Mouse (Mus musculus): Measurements from ENCODE around the gene Klhl32. TPM values are rescaled to one million over a fixed set of nuclear protein-coding genes. Genes with fewer than 3 reads are reported as not detected.

The Klhl32 gene
- polyA plus RNA-seq, 1 experiment: not detected

DNA sequence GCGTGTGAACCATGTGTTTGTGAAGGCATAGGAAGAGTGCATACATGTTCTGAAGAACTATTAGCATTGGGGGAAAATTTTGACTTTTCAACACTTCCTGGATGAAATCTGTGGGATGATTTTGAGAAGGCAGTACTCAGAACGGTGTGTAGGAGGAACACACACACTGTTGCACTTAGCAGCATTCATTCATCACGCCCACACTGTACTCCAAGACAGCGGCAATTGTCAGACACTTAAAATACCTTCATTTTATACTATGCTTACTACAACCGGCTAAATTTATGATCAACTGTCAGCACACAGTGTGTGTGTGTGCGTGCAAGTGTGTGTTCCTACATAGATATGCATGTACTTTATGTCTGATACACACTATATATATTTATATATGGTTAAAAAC is 113.8 kb downstream of the Klhl32 start:
- TF ChIP-seq GATA1 (IDR thresholded peaks at IDR 0.05; ENCODE audit: low read length): no peak

DNA sequence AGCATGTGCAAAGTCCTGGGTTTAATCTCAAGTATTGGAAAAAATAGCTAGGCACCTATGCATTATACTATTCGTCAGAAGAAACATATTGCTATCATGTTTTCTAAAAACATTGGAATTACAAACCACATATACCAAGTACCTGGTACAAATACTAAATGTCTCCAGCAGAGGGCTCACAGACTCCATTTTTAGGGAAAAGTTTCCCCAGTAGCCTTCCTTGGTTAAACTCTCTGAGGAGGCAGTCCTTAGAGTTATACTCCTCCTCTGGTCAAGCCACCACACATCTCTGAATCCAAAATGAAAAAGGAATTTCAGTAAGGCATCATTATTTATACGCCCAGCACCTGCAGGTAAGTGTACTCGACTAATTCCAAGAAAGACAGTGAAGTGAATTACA is 130.1 kb downstream of the Klhl32 start:
- TF ChIP-seq GATA1 (IDR thresholded peaks at IDR 0.05; ENCODE audit: low read length): no peak

DNA sequence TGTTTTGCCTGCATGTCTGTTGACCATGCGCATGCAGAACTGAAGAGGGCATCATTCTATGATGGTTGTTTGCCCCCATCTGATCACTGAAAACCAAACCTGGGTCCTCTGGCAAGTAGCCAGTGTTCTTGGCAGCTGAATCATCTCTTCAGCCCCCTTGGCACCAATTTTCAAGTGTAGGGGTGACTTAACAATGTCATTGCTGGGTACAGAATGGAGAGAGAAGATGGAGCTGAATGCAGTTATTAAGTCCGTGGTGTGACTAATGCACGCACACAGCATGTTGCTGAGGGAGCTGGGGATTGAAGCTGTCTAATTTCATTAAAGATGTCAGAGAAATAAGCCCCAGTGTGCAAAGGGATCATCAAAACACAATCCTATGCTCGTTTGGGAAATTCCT is 135.4 kb downstream of the Klhl32 start:
- TF ChIP-seq GATA1 (IDR thresholded peaks at IDR 0.05; ENCODE audit: low read length): no peak

DNA sequence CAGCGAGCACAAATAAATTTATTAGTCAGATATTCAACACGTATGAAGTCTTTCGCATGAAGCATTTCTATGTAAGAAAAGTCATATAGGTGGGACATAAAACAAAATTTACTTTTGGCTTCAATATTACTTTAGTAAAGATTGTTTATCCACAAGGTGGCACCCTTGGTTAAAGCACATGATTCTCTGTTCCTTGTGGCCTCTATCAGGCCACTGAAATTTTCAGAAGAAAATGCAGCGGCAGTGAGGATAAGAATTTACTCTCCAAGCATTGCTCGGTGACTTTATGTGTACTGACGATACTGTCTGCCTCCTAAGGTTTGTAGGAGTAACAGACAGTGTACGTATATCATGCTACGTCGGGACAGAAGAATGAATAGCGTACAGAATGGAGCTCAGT is 136.6 kb downstream of the Klhl32 start:
- TF ChIP-seq GATA1 (IDR thresholded peaks at IDR 0.05; ENCODE audit: low read length): no peak

DNA sequence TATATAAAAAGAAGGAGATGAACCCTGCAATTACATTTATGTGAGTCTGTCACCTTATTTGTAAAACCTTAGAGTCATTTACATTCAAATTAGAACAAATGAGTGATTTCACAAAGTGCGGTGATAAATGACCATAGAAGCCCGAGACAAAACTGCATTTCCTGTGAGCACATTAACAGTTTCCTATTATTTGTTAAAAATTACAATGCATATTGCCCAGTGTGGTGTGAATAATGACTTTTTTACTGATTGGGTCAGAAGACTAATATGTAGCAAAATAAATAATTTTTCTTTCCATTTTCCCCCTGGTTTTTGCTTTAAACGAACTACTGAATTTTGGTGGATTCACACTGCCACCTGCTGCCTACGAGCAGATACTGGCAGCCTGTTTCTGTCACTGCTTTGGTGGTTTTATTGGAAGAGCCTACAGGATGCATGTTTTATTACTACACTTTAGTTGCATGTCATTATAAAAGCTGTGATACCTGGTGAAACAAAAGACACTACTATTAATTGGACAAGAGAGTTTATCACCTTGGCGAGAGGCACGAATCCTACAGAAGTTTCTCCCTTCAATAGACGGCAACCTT is 152.3 kb downstream of the Klhl32 start:
- no peak for TF ChIP-seq GATA1 (IDR thresholded peaks at IDR 0.05; ENCODE audit: low read length)

DNA sequence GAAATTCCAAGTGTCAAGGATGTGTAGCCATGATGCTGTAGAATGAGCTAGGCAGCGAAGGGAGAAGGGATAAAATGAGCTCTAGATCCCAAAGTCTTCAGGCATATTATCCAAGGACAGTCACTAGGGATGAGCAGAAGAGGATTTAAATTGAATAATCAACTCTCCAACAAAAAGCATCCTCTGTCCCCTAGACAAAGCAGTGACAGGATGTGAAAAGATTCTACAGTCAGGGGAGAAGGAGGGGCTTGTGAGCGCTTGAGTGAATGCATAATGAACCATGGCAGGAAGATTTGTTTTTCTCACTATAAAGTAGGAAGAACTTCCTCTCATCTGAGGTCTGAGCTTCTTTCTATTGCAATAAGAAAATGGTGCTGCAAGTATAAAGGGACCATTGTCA is 170.8 kb downstream of the Klhl32 start:
- no peak for TF ChIP-seq GATA1 (IDR thresholded peaks at IDR 0.05; ENCODE audit: low read length)

DNA sequence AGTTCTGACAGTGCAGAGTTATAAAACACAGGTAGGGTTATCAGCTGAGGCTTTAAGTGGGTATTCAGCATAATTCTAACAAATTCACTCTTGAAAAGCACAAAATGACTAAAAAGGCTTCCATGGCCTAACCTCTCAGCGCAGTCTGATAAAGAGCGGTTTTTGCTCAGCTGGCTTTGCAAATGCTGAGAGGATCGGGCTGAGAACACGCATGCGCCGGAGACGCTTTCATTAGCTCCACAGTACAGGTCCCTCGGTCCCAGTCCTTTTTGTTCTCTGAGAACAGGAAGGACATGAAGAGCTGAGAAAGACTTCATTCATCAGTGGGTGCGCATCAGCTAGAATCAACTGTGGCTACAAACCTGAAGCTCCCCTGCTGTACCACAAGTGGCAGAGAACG is 180.9 kb downstream of the Klhl32 start:
- TF ChIP-seq GATA1 (IDR thresholded peaks at IDR 0.05; ENCODE audit: low read length): no peak

DNA sequence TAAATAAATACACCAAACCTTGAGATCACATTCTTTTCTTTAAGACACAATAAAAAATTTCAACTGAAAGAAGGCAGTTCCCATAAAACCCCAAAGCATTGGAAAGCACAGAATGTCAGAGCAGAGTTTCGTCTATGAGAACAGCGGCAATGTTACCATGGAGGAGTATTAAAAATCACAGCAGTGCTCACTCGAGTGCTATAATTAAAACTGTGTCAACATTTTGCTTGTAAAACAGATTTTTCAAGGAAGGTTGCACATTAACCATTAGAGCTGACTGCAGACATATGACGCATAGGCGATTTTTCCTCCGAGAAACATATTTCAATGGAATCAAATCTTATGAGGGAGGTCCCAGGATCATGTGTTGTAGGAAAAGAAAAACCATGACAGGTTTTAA is 191.7 kb downstream of the Klhl32 start:
- no peak for TF ChIP-seq GATA1 (IDR thresholded peaks at IDR 0.05; ENCODE audit: low read length)

DNA sequence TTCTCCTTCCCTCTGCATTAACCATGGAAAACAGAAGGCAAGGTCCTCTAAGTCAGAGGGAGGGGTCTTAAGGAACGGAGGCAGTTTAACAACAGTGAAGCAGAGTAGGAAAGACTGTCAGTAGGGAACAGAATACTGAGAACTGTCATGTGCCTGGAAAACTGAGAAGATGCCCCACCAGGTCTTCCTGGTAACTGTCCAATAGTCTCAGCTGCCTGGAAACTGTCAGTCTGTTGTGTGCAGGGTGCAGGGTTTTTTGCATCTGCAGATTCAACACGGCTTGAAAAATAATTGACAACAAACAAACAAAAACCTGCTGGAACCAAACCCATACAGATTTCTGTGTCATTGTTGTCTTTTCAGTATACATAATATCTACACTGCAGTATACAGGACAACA is 208.6 kb downstream of the Klhl32 start:
- TF ChIP-seq GATA1 (IDR thresholded peaks at IDR 0.05; ENCODE audit: low read length): no peak

DNA sequence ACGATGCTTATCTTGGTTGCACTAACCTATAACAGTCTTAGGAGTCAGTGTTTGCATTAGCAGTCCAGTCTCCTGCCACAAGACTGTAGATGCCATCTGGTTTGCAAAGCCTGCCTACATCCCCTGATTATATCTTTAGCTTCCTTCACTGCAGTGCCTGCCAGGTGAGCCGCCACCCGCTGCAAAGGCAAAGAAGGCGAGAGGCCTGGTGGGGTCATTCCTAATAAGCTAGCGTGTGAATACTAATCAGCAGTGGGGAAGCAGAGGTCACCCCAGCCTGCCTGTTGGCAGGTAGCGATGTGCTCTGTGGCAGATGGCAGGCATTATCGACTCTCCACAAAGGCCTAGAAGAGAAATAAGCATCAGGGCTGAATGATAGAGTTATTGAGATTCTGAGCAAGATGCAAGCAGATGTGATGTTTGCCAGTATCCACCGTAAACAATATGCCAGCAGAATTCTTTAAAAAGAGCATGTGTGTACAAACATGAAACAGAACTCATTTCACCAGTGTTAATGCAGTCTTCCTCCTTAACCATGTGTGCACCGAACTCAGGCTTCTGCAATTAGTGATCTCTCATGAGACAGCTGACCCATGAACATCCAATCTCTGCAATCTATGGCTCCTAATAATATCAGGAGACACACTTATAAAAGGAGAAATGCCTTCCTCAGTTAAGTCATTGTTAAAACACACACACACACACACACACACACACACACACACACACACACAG is 219.6 kb downstream of the Klhl32 start:
- TF ChIP-seq GATA1 (IDR thresholded peaks at IDR 0.05; ENCODE audit: low read length): no peak

DNA sequence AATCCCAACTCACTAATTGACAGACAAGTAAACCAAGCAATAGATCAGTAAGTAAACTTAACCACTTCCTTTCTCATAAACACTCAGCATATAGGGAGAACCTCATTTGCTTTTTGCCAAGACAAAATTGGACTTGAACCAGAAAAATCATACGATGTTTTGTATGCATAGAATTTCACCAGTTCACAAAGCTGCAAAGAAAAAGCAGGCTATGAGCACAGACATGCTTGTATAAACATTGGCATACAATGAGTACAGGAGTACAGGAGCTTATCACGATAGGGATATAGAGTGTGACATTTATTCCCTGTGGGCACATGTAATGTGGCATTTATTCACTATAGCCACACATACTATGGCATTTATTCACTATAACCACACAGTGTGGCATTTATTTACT is 220.5 kb downstream of the Klhl32 start:
- no peak for TF ChIP-seq GATA1 (IDR thresholded peaks at IDR 0.05; ENCODE audit: low read length)

DNA sequence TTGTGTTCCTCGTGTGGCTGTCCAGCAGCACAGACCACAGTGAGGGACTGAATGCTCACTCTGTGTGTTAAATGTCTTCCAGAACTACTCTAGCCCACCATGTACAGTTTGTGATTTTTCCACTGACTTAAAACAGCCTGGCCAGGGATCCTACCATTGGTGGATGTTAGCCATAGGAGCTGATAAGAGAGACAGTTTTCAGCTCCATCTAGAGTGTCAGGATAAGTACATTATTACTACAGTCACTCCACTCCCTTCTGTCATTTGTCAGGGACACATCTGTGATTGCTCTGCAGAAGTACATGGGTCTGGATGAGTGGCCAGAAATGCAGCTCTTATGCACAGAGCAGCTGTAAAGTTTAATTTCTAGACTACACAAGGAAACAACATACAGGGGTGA is 223.1 kb downstream of the Klhl32 start:
- no peak for TF ChIP-seq GATA1 (IDR thresholded peaks at IDR 0.05; ENCODE audit: low read length)

DNA sequence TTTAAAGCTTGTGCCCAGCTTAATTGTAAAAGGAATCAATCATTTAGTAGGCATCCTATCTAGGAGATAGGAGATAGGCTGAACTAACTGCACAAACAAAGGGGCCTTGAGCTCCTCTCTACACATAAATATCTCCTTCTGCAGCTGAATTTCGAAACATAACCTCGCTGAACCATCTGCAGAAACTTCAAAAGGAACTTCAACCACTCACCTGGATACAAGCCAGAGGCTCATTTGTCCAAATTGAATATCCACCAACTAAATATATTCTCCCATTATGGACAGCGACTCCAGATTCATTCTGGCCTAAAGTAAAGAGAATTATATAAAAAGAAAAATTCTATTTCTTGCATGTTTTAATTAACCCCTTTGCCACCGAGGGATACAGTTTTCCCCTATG is 224.2 kb downstream of the Klhl32 start:
- TF ChIP-seq GATA1 (IDR thresholded peaks at IDR 0.05; ENCODE audit: low read length): no peak

DNA sequence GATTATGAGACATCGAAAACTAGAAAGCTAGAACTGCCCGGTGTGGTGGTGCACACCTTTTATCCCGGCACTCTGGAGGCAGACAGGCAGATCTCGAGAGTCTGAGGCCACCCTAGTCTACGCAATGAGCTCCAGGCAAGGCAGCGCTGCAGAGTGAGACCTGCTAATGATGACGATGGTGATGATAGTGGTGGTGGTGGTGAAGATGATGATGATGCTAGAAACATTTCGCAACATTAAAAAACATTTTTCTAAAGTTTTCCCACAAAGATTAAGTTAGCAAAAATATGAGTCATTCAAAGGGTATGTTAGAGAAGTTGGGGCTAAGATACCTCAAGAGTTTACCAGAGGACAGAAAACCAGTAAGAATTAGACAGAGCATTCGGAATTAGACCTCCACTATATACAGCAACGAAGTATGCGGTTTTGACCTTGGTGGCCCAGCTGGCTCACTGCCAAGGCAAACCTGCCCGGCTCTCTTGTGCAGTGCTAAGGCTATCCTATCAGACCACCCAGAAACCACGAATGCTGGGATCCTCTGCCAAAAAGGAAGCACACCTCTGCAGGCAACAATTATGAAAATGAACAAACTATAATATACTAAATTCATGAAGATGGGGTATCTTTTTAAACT is 224.9 kb downstream of the Klhl32 start:
- TF ChIP-seq GATA1 (IDR thresholded peaks at IDR 0.05; ENCODE audit: low read length): no peak

DNA sequence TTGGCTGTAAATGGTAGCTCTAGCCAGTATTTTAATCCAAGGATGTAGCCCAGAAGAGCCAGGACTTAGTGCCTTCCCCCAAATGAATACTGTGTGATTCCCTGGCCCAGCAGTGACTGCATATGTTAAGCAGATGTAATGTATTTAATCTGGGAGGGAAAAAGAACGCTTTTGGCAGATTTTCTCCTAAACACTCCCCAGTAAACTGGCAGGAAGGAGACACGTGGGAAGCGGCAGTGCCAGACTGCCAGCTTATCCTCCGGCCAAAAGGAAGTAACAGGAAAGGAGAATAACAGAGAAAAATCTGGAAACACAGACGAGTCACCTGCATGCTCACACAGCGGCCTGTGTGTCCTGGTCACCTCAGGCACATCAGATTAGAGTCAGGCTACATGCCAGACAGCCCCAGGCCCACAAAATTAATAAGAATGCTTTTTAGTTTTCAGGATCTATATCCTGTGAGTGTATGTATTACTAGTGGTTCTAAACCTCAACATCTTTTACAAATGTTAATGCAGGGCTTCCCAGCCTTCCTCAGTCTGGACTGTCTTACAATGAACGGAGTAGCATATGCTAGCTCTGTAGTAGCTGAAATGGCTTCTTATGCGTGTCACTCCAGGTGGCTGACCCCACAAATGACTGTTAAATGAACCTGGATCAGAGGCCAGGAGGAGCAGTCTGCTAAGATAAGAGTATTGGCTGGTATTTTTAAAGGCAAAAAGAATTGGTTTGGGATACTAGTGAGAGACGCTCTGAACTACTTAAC is 229.3 kb downstream of the Klhl32 start:
- no peak for TF ChIP-seq GATA1 (IDR thresholded peaks at IDR 0.05; ENCODE audit: low read length)

DNA sequence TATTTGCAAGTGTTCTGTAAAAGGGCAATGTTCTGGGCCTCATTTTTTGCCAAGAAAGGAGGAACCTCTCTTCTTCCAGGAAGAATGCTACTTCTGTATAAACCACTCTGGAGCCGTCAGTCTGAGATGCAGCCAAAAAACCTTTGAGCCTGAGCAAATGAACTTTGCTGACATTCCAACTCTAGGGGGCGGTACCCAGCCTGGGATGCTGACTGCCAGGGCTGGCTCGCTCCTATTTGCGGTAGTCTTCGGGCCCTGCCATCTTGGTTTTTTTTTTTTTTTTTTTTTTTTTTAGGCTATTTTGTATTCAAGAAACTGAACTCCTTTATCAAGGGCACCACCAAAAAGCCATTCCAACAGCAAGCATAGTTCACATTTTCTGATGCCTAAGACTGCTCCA is 230.5 kb downstream of the Klhl32 start:
- no peak for TF ChIP-seq GATA1 (IDR thresholded peaks at IDR 0.05; ENCODE audit: low read length)
